Mouse (Mus musculus): ENCODE results near the gene Cd28. TPM values are rescaled to one million over a fixed set of nuclear protein-coding genes. Genes with fewer than 3 reads are reported as not detected.

Gene Cd28
- total and polyA plus RNA-seq, 3 experiments: not detected

- H3K79me2 ChIP-seq (ENCODE audit: control insufficient read depth, insufficient read depth, low read length, poor library complexity): no peaks in the 10 kb centered on the region
- H3K27ac ChIP-seq (ENCODE audit: control insufficient read depth, low read depth, low read length): no peak overlapping the region
- H3K36me3 ChIP-seq (ENCODE audit: control insufficient read depth in 1 of 2, insufficient read depth in 2 of 2, low read length in 2 of 2): no peaks in the 10 kb centered on the region
- no peaks in the 10 kb centered on the region for H3K9me3 ChIP-seq (replicated peaks; ENCODE audit: insufficient read depth, low read length)
- H3K27me3 ChIP-seq (ENCODE audit: control insufficient read depth in 1 of 2, insufficient read depth in 2 of 2, low read length in 2 of 2): no peaks in the 10 kb centered on the region
- H3K4me1 ChIP-seq (ENCODE audit: control insufficient read depth in 1 of 2, insufficient read depth in 2 of 2, low read length in 2 of 2): no peaks in the 10 kb centered on the region
- no peak overlapping the region for H3K9ac ChIP-seq (ENCODE audit: control insufficient read depth, low read depth, low read length, poor library complexity, severe bottlenecking)
- TF ChIP-seq EP300 (IDR thresholded peaks at IDR 0.05; ENCODE audit: low read depth in 1 of 2, low read length in 2 of 2) (no peak), ETS1 (IDR thresholded peaks at IDR 0.05; ENCODE audit: low read depth, low read length) (no peak), ZNF384 (IDR thresholded peaks at IDR 0.05; ENCODE audit: low read depth, low read length) (no peak), MAX (IDR thresholded peaks at IDR 0.05; ENCODE audit: low read length) (no peak), JUND (IDR thresholded peaks at IDR 0.05; ENCODE audit: low read depth, low read length) (no peak), POLR2A (IDR thresholded peaks at IDR 0.05; ENCODE audit: control insufficient read depth in 1 of 2, insufficient read depth in 1 of 2, low read depth in 1 of 2, low read length in 2 of 2, poor library complexity in 1 of 2) (no peak), E2F4 (IDR thresholded peaks at IDR 0.05; ENCODE audit: borderline replicate concordance, low read depth, low read length) (no peak), SMC3 (IDR thresholded peaks at IDR 0.05; ENCODE audit: low read depth, low read length) (no peak), CTCF (IDR thresholded peaks at IDR 0.05 in 2 of 3, conservative IDR thresholded peaks at IDR 0.05 in 1 of 3; ENCODE audit: control insufficient read depth in 1 of 3, insufficient read depth in 1 of 3, low read depth in 2 of 3, low read length in 3 of 3, poor library complexity in 1 of 3, severe bottlenecking in 1 of 3) (no peak), RAD21 (IDR thresholded peaks at IDR 0.05; ENCODE audit: low read depth, low read length) (no peak), ELF1 (IDR thresholded peaks at IDR 0.05; ENCODE audit: low read depth, low read length) (no peak), CHD1 (IDR thresholded peaks at IDR 0.05; ENCODE audit: low read depth, low read length) (no peak), TCF12 (IDR thresholded peaks at IDR 0.05; ENCODE audit: low read depth, low read length) (no peak), MAZ (IDR thresholded peaks at IDR 0.05; ENCODE audit: low read depth, low read length) (no peak)
- DNase-seq (ENCODE audit: low read depth, low spot score): no peak
- H3K4me3 ChIP-seq (ENCODE audit: control insufficient read depth in 1 of 2, insufficient read depth in 1 of 2, low read depth in 2 of 2, low read length in 2 of 2): no peak overlapping the region
Measured at GRCm38 (mm10) chr1:60702641-60703040, 14.0 kb upstream of the Cd28 start.

- no peak for DNase-seq (ENCODE audit: low read depth, low spot score)
- Histone ChIP-seq H3K36me3 (ENCODE audit: control insufficient read depth in 1 of 2, insufficient read depth in 2 of 2, low read length in 2 of 2) (no peaks in the 10 kb centered on the region), H3K4me1 (ENCODE audit: control insufficient read depth in 1 of 2, insufficient read depth in 2 of 2, low read length in 2 of 2) (no peaks in the 10 kb centered on the region), H3K4me3 (ENCODE audit: control insufficient read depth in 1 of 2, insufficient read depth in 1 of 2, low read depth in 2 of 2, low read length in 2 of 2) (no peak overlapping the region), H3K27me3 (ENCODE audit: control insufficient read depth in 1 of 2, insufficient read depth in 2 of 2, low read length in 2 of 2) (no peaks in the 10 kb centered on the region), H3K9ac (ENCODE audit: control insufficient read depth, low read depth, low read length, poor library complexity, severe bottlenecking) (no peak overlapping the region), H3K9me3 (replicated peaks; ENCODE audit: insufficient read depth, low read length) (no peaks in the 10 kb centered on the region), H3K27ac (ENCODE audit: control insufficient read depth, low read depth, low read length) (no peak overlapping the region), H3K79me2 (ENCODE audit: control insufficient read depth, insufficient read depth, low read length, poor library complexity) (no peaks in the 10 kb centered on the region)
- TF ChIP-seq RCOR1 (IDR thresholded peaks at IDR 0.05; ENCODE audit: low read depth, low read length) (no peak), ZNF384 (IDR thresholded peaks at IDR 0.05; ENCODE audit: low read depth, low read length) (no peak), MYC (IDR thresholded peaks at IDR 0.05; ENCODE audit: low read depth, low read length) (no peak), E2F4 (IDR thresholded peaks at IDR 0.05; ENCODE audit: borderline replicate concordance, low read depth, low read length) (no peak), TBP (IDR thresholded peaks at IDR 0.05; ENCODE audit: low read depth, low read length) (no peak), JUND (IDR thresholded peaks at IDR 0.05; ENCODE audit: low read depth, low read length) (no peak), MAZ (IDR thresholded peaks at IDR 0.05; ENCODE audit: low read depth, low read length) (no peak), MEF2A (IDR thresholded peaks at IDR 0.05; ENCODE audit: extremely low read depth, insufficient replicate concordance, low read depth, low read length, poor library complexity, severe bottlenecking) (no peak), ZMIZ1 (IDR thresholded peaks at IDR 0.05; ENCODE audit: low read depth, low read length) (no peak), MXI1 (IDR thresholded peaks at IDR 0.05; ENCODE audit: low read depth, low read length) (no peak), TCF12 (IDR thresholded peaks at IDR 0.05; ENCODE audit: low read depth, low read length) (no peak), SMC3 (IDR thresholded peaks at IDR 0.05; ENCODE audit: low read depth, low read length) (no peak), UBTF (IDR thresholded peaks at IDR 0.05; ENCODE audit: borderline replicate concordance, insufficient read depth, low read depth, low read length) (no peak), KAT2A (conservative IDR thresholded peaks at IDR 0.05; ENCODE audit: low read depth, low read length) (no peak), ETS1 (IDR thresholded peaks at IDR 0.05; ENCODE audit: low read depth, low read length) (no peak), HCFC1 (IDR thresholded peaks at IDR 0.05; ENCODE audit: low read depth, low read length) (no peak)
Measured at GRCm38 (mm10) chr1:60713238-60713637, 3.4 kb upstream of the Cd28 start.
